Mouse (Mus musculus): ENCODE results near the gene Sh3rf3. TPM values are rescaled to one million over a fixed set of nuclear protein-coding genes. Genes with fewer than 3 reads are reported as not detected.

Gene Sh3rf3
- polyA plus RNA-seq, 1 experiment from 2014 or later = 0.03 TPM

GRCm38 (mm10) chr10:58949770-58950638 lies 136.8 kb downstream of the Sh3rf3 start:
- ATAC-seq (ENCODE audit: insufficient read depth) = no peak

GRCm38 (mm10) chr10:58960193-58960592 lies 147.0 kb downstream of the Sh3rf3 start:
- Histone ChIP-seq H3K4me3 (replicated peaks) (no peak overlapping the region), H3K27ac (replicated peaks) (no peak overlapping the region), H3K9me3 (replicated peaks) (no peaks in the 10 kb centered on the region), H3K27me3 (no peaks in the 10 kb centered on the region), H3K36me3 (replicated peaks) (no peaks in the 10 kb centered on the region), H3K4me2 (no peak overlapping the region), H3K9ac (no peak overlapping the region), H3K4me1 (replicated peaks) (no peaks in the 10 kb centered on the region)
- WGBS (ENCODE audit: insufficient replicate concordance) = 49% methylated on average over 4 of the region's 4 CpGs
- ATAC-seq (ENCODE audit: insufficient read depth) = no peak

More at GRCm38 (mm10) chr10:58949770-58950638, 136.8 kb downstream of the Sh3rf3 start:
- H3K4me3 ChIP-seq (replicated peaks) = no peak overlapping the region
- no peaks in the 10 kb centered on the region for H3K27me3 ChIP-seq
- no peak overlapping the region for H3K27ac ChIP-seq (replicated peaks)
- no peaks in the 10 kb centered on the region for H3K36me3 ChIP-seq (replicated peaks)
- no peaks in the 10 kb centered on the region for H3K4me1 ChIP-seq (replicated peaks)
- no peak overlapping the region for H3K4me2 ChIP-seq
- no peak overlapping the region for H3K9ac ChIP-seq
- no peaks in the 10 kb centered on the region for H3K9me3 ChIP-seq (replicated peaks)
- WGBS (ENCODE audit: insufficient replicate concordance) = 55% methylated on average over 11 of the region's 11 CpGs

DNA sequence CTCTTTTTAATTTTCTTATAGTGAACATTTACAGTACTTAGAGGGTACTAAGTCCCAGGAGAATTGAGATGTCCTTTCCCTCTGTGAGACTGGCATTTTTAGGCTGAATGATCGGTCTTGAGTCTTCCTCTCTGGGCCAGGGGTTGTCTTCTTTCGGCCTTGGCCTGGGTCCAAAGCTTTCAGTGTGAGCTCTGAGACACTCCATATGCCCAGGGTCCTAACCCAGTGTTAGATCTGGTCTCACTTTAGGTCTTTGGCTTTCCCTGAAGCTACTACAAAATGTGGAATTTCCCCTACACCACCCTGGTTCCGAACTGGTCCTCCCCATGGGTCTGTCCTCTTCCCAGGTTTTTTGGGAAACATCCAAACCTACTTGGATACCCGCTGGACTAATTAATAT lies 155.1 kb downstream of the Sh3rf3 start:
- Histone ChIP-seq H3K9ac (no peak overlapping the region), H3K4me1 (replicated peaks) (no peaks in the 10 kb centered on the region), H3K9me3 (replicated peaks) (no peaks in the 10 kb centered on the region), H3K4me2 (no peak overlapping the region), H3K4me3 (replicated peaks) (no peak overlapping the region), H3K27me3 (no peaks in the 10 kb centered on the region), H3K36me3 (replicated peaks) (no peaks in the 10 kb centered on the region), H3K27ac (replicated peaks) (no peak overlapping the region)
- 53% methylated on average over 4 of the region's 4 CpGs for WGBS (ENCODE audit: insufficient replicate concordance)
- no peak for ATAC-seq (ENCODE audit: insufficient read depth)

DNA sequence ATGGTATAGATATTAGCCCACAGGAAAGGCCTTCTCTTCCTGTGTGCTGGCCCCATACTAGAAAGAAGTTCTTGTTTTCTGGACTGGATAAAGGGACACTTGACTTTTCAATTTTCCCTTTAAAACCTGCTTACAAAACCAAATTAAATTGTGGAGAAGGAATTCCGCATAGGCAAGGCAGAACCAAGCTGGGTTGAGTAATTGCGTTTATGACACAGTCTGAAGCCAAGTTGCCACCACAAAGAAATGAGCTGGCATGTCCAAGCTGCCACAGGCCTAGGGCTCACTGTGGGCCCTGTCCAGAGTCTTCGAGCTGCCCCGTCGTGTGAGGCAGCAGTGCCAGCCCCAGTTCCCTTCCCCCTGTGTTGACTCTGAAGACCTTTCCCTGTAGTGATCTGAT lies 156.2 kb downstream of the Sh3rf3 start:
- 74% methylated on average over 5 of the region's 5 CpGs for WGBS (ENCODE audit: insufficient replicate concordance)
- no peak overlapping the region for H3K9ac ChIP-seq

DNA sequence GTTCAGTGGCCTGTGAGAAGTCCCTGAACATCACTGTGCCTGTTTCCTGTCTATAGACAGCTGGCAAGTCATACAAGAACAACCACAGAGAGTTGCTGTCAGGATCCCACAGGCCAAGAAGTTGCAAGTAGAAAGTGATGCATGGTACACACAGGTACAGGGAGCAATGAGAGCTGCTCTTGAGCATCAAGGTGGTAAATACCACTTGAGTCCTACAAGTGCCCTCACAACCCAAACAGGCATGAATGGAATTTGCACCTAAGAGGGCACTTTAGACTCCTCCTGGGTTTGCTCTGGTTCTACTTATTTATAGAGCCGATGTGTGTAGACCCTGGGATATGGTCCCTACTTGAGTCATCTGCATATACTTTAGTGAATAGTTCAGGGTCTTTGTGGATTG lies 159.0 kb downstream of the Sh3rf3 start:
- H3K27me3 ChIP-seq = no peaks in the 10 kb centered on the region
- no peak overlapping the region for H3K27ac ChIP-seq (replicated peaks)
- no peak overlapping the region for H3K4me3 ChIP-seq (replicated peaks)
- ATAC-seq (ENCODE audit: insufficient read depth) = no peak
- H3K9ac ChIP-seq = no peak overlapping the region
- no peak overlapping the region for H3K4me2 ChIP-seq
- H3K9me3 ChIP-seq (replicated peaks) = no peaks in the 10 kb centered on the region
- no peaks in the 10 kb centered on the region for H3K36me3 ChIP-seq (replicated peaks)
- H3K4me1 ChIP-seq (replicated peaks) = no peaks in the 10 kb centered on the region
- WGBS (ENCODE audit: insufficient replicate concordance) = 68% methylated on average over 1 of the region's 1 CpGs

More for the DNA sequence above, 156.2 kb downstream of the Sh3rf3 start:
- Histone ChIP-seq H3K36me3 (replicated peaks) (no peaks in the 10 kb centered on the region), H3K4me2 (no peak overlapping the region), H3K4me1 (replicated peaks) (no peaks in the 10 kb centered on the region), H3K27me3 (no peaks in the 10 kb centered on the region), H3K27ac (replicated peaks) (no peak overlapping the region), H3K9me3 (replicated peaks) (no peaks in the 10 kb centered on the region), H3K4me3 (replicated peaks) (no peak overlapping the region)
- ATAC-seq (ENCODE audit: insufficient read depth) = no peak

DNA sequence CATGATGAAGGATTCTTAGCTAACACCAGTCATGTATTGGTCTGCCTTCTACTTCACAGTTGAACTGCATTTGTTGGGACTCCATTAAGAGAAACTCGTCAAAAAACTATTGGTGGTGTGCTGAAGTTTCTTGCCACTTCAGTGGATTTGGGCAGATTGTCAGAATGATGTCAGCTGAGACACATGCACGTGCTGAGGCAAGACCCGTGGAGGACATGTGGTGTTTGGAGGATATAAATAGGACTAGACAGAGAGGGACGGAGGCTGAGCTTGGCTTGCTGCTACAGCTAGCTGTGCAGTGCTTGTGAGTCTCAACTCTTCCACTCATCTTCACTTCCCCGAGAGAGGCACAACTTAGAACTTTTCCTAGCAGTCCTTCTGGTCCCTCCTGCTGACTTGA lies 161.0 kb downstream of the Sh3rf3 start:
- Histone ChIP-seq H3K9ac (no peak overlapping the region), H3K4me2 (no peak overlapping the region), H3K27ac (replicated peaks) (no peak overlapping the region), H3K4me1 (replicated peaks) (no peaks in the 10 kb centered on the region), H3K9me3 (replicated peaks) (no peaks in the 10 kb centered on the region), H3K36me3 (replicated peaks) (no peaks in the 10 kb centered on the region), H3K27me3 (no peaks in the 10 kb centered on the region), H3K4me3 (replicated peaks) (no peak overlapping the region)
- no peak for ATAC-seq (ENCODE audit: insufficient read depth)
- WGBS (ENCODE audit: insufficient replicate concordance) = 42% methylated on average over 5 of the region's 5 CpGs

DNA sequence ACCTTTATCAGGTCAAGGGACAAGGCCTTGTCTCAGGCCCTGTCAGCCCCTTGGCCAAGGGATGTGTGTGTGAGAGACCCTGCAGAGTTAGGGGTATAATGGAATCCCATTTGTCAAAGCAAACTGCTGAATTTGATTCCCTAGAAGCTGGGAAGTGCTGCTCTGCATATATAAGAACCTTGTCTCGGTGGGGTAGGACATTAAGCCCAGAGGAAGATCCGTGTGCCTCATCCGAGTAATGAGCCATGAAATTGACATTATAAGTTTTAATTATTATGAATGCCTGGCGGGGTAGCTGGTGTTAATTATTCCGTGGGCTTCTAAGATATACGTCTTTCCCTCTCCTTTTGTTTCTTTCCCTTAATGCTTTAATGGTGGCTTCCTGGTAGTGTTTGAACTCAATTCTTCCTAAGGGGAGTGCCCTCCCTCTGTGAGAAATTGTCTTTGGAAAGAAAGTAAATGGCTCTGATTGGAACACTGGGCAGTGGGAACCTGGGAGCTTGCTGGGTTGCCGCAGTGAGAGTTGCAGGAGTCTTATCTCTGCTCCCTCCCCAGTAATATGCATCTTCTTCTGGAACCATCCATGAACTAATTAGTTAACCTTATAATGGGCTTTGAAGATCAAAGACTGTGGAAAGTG lies 166.3 kb downstream of the Sh3rf3 start:
- H3K36me3 ChIP-seq (replicated peaks) = no peaks in the 10 kb centered on the region
- 53% methylated on average over 7 of the region's 7 CpGs for WGBS (ENCODE audit: insufficient replicate concordance)
- no peak for ATAC-seq (ENCODE audit: insufficient read depth)
- H3K9ac ChIP-seq = no peak overlapping the region
- no peaks in the 10 kb centered on the region for H3K4me1 ChIP-seq (replicated peaks)
- no peak overlapping the region for H3K27ac ChIP-seq (replicated peaks)
- H3K4me3 ChIP-seq (replicated peaks) = no peak overlapping the region
- H3K27me3 ChIP-seq = no peaks in the 10 kb centered on the region
- no peak overlapping the region for H3K4me2 ChIP-seq
- no peaks in the 10 kb centered on the region for H3K9me3 ChIP-seq (replicated peaks)

GRCm38 (mm10) chr10:58981674-58982329 lies 168.6 kb downstream of the Sh3rf3 start:
- Histone ChIP-seq H3K9me3 (replicated peaks) (no peaks in the 10 kb centered on the region), H3K9ac (no peak overlapping the region), H3K27ac (replicated peaks) (no peak overlapping the region), H3K4me2 (no peak overlapping the region), H3K4me1 (replicated peaks) (no peaks in the 10 kb centered on the region), H3K27me3 (no peaks in the 10 kb centered on the region), H3K36me3 (replicated peaks) (no peaks in the 10 kb centered on the region), H3K4me3 (replicated peaks) (no peak overlapping the region)
- 70% methylated on average over 9 of the region's 9 CpGs for WGBS (ENCODE audit: insufficient replicate concordance)
- ATAC-seq (ENCODE audit: insufficient read depth) = no peak

GRCm38 (mm10) chr10:58982546-58983154 lies 169.5 kb downstream of the Sh3rf3 start:
- Histone ChIP-seq H3K27ac (replicated peaks) (no peak overlapping the region), H3K9me3 (replicated peaks) (no peaks in the 10 kb centered on the region), H3K36me3 (replicated peaks) (no peaks in the 10 kb centered on the region), H3K4me2 (no peak overlapping the region), H3K4me3 (replicated peaks) (no peak overlapping the region), H3K4me1 (replicated peaks) (no peaks in the 10 kb centered on the region), H3K9ac (no peak overlapping the region), H3K27me3 (no peaks in the 10 kb centered on the region)
- 70% methylated on average over 5 of the region's 5 CpGs for WGBS (ENCODE audit: insufficient replicate concordance)
- ATAC-seq (ENCODE audit: insufficient read depth) = no peak

GRCm38 (mm10) chr10:58991611-58992010 lies 178.5 kb downstream of the Sh3rf3 start:
- no peaks in the 10 kb centered on the region for H3K36me3 ChIP-seq (replicated peaks)
- H3K27me3 ChIP-seq = no peaks in the 10 kb centered on the region
- H3K9me3 ChIP-seq (replicated peaks) = no peaks in the 10 kb centered on the region
- ATAC-seq (ENCODE audit: insufficient read depth) = no peak
- WGBS (ENCODE audit: insufficient replicate concordance) = 63% methylated on average over 3 of the region's 3 CpGs
- no peaks in the 10 kb centered on the region for H3K4me1 ChIP-seq (replicated peaks)
- no peak overlapping the region for H3K9ac ChIP-seq
- no peak overlapping the region for H3K4me3 ChIP-seq (replicated peaks)
- no peak overlapping the region for H3K27ac ChIP-seq (replicated peaks)
- no peak overlapping the region for H3K4me2 ChIP-seq

- Histone ChIP-seq H3K4me3 (replicated peaks) (no peak overlapping the region), H3K9ac (no peak overlapping the region), H3K27me3 (no peaks in the 10 kb centered on the region), H3K36me3 (replicated peaks) (no peaks in the 10 kb centered on the region), H3K4me1 (replicated peaks) (no peaks in the 10 kb centered on the region), H3K9me3 (replicated peaks) (no peaks in the 10 kb centered on the region), H3K4me2 (no peak overlapping the region), H3K27ac (replicated peaks) (no peak overlapping the region)
- ATAC-seq (ENCODE audit: insufficient read depth) = no peak
- WGBS (ENCODE audit: insufficient replicate concordance) = 48% methylated on average over 2 of the region's 2 CpGs
Measured at GRCm38 (mm10) chr10:58994726-58995125, 181.6 kb downstream of the Sh3rf3 start.

All from liver, embryonic 15.5 days (tissue).